Mouse (Mus musculus) layer of hippocampus, adult 9-11 months (tissue): ENCODE measurements at regions not wholly inside any gene's neighbourhood (a gene's known extent, or its start where the extent isn't known, plus 50 kb on each side); places are given as distances from the start of the nearest gene placed in this dataset.

ENCODE experiments used
- DNase-seq: peaks from one replicate; pipeline ENCODE4 v3.0.0; 2022

DNA sequence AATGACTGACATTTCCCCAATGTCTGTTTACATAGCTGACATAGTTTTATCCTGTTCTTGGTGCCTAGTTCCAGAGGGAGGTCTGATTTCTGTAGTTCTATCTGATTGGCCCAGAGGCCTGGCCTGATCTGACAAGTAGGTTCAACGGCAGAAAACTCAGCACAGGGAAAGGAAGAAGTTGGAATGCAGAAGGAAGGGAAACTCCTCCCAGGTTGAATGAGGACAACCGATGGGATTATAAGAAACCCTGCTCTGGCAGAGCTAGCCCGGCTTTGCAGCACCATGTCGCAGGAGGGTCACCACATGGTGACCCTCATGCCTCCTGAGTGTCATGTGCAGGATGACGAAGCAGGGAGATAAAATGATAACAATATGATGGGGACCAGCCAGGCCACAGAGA lies 89.8 kb upstream of the Gsc start:
- DNase-seq = no peak

DNA sequence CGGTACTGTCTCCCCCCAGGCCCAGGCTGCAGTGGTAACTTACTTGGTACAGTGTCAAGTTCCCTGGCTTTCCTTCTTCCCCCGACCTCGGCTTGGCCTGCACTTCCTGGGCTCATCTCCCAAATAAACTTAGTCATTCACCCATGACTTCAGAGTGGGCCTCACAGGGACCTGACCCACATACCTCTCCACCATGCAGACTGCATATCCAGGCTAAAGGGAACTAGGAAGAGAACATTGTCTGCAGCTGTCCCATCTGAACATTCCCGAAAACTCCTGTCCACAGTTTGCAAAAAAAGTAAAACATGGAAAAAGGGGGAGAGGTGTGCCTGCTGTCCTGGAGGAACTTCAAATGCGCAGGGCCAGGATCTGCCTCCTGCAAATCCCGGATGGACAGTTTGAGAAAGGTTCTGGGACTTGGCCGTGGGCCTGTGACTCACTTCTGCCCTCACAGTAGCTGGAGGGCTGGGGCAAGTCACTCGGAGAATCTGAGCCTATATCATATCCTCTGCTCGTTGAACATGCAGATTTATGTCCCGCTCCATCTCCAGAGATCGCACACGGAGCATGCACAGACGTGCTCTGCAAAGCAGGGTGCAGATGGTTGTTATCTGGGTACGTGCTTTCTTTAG lies 87.9 kb upstream of the Gsc start:
- DNase-seq = peak; percentile 7

DNA sequence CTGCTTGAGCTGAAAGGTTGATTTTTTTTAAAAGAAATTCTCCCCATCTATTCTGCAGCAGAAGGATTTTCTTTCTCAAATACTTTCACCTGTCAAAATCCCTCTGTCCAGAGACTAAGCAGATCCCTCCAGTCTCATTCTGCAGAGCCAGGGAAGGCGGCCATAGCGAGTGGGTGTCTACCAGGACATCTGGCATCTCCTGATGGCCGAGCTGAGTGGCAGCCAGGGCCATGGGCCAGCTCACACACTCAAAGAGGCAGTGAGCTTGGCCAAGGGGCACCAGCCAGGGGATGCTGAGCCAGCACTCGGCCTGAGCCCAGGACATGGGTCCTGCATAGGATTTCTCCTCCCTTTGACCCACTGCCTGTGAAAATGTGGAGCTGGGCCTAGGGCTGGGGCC lies 84.6 kb upstream of the Gsc start:
- DNase-seq = peak; percentile 66

DNA sequence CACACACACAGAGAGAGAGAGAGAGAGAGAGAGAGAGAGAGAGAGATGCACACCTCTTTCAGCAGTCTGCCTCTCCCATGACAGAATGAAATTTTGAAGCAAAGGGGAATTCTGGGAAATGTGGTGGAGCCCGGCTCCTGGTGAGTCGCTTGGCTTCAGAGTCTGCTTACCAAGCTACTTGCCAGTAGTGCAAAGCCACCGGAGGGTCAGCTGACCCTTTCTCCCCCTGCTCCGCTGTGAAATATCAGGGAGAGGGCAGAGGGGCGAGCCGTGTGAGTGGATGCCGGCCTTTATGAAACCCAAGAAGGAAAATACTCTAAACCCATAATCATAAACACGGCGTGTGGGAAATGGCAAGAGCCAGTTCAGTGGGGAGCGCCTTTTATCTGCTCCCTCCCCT lies 84.2 kb upstream of the Gsc start:
- no peak for DNase-seq

DNA sequence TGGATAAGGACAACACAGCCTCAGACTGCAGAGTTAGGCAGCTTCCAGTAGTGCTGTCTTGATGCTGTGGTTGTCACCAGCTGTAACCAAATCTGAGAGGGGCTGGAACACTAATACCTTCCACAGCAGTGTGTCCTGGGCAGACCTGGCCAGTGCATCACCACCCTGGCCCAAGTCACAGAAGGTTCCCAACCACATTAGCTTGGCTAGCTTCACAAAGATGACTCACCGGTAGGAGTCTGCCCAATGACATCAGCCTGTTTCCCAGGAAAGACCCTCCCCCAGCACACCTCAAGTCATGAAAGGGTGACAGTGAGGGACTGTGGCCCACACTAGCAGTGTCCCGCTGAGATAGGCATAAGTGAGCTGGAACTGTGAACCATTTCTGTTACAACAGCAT lies 75.5 kb upstream of the Gsc start:
- no peak for DNase-seq

DNA sequence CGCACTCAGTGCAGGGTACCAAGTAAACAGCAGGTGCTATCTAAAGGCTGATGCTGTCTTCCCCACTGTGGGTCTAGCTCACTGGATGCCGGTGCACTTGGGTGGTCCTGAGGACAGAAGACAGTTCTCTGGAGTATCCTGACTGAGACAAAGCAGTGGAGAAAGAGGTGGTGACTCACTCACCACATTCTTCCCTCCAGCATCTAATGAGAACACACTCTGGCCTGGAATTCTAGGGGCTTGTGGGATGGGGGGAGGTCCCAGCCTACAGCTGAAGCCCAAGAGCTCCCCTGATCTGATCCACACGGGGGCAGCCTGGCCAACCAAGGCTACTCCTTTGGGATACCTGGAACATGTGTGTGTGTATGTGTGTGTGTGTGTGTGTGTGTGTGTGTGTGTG lies 74.4 kb upstream of the Gsc start:
- no peak for DNase-seq

DNA sequence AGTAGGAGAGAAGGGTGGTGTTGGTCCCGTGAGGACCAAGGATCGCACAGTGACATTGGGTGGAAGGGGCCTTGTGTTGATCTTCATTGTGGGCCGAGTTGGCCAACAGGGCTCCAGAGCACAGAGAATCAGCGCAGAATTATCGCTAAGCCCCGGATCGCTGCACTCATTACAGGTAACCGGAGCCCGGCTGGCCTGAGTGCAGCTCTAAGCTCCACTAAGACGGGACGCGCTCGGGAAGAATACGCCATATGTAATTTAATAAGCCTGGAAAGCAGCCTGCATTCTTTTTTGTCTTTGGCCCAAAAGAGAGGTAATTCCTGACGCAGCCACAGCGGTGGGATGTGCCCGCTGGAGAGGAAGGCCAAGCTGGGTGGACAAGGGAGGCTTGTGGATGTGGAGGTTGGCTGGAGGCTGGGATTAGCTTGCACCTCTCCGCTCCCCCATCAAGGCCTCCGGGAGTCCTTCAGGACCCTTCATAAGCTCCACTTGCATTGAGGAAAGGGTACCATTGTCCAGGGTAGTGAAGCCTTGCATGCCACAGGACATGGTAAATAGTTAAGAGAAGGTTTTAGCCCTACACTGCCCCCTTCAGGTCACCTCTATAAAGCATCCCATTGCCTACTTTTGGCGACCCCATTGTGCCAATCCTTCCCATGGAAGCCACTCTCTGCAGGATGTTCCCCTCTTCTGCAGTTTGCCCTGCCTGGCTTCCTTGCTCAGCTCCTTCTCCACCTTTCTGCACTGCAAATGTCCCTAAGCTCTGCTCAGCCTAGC lies 73.1 kb upstream of the Gsc start:
- DNase-seq = no peak

DNA sequence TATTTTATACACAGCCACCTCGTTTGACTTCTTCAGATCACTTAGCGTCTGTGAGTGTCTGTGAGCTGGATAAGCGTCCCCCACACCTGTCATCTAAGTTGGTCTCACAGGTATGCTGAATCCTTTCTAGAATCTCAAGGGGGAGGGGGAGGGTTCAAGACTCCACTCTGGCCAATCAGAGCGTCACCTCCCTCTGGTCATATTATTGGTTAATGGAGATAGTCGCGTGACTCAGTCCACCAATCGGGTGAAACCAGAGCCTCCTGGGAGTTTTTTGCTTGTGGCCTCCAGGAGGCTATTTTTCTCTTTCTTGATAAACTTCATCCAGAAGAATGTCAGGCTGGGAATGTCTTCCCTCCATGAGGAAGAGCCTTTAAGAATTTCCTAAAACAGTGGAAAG lies 66.8 kb upstream of the Gsc start:
- DNase-seq = no peak

DNA sequence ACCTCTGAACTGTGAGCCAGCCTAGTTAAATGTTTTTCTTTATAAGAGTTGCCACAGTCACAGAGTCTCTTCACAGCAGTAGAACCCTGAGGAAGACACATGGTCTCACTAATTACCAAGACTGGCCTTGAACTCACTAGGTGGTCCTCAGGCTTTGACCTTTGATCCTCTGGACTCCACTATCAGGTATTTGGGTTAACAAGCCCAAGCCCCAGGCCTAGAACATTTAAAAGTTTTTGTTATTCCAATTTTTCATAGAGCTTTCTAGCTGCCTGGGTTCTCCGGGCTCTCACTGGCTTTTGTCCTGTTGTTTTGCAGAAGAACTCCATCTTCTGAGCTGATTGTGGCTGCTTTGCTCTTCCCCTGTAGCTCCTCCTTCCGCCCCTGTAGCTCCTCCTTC lies 65.3 kb upstream of the Gsc start:
- DNase-seq = no peak

DNA sequence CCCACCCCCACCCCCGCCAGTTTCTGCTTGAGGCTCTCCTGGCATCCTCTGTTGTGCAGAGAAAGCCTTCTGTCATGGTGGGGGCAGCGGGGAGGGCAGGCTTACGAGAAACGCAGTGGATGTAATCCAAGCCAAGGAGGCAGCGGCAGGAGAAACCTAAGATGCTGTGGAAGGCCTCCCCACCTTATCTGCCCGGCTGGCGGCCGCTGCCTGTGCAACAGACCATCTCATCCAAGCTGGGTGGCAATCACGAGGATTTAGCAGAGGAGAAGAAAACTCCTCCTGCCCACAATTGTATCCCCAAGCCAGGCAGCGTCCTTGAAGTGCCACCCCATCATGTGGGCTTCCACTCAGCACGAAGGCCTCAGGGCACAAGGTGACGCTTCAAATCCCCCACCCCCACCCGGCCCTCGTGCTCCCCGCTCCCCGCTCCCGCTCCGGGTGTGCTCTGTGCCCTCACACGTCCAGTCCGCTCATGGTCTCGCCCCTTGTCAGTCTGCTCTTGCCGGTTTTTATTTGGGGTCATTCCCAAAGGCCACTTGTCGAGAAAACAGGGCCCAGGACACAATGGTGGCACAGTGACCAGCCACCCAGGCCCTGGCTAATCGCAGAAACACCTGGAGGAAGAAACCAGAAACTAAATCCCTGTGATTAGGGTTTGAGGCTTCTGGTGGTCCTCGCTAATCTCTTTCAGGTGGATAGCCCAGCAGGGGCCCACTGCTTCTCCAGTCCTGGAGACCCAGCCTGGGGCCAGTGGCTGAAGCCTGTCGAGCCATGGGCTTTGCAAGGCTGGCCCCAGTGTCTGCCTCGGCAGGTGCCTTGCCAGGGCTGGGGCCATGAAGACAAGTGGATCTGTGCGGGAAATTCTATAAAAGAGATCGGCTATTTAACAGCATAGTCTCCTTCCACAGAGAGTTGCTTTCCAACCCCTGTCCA lies 58.6 kb upstream of the Gsc start:
- no peak for DNase-seq

DNA sequence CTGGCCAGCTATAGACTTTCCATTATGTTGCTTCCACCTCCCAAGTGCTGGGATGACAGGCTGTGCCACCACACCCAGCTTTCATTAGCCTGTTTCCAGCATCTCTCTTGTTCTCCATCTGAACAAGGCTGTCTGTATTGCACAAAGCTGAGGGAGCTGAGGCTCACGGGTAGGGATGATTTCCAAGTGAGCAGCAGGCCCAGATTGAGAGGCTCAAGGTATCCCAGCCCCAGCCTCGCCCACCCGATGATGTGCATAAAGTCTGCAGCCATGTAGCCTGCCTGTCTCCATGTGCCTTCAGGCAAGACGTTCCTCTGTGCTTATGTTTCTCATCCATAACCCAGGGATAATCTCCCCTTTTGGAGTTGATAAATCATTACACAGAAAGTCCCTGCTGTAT lies 57.5 kb upstream of the Gsc start:
- peak; percentile 4 for DNase-seq
